Mouse (Mus musculus): ENCODE measurements around the gene Tmem198b. TPM values are rescaled to one million over a fixed set of nuclear protein-coding genes. Genes with fewer than 3 reads are reported as not detected.

The Tmem198b gene
- 10 to 100 TPM; 18.4 to 18.7 TPM for total RNA-seq (2023)

DNA sequence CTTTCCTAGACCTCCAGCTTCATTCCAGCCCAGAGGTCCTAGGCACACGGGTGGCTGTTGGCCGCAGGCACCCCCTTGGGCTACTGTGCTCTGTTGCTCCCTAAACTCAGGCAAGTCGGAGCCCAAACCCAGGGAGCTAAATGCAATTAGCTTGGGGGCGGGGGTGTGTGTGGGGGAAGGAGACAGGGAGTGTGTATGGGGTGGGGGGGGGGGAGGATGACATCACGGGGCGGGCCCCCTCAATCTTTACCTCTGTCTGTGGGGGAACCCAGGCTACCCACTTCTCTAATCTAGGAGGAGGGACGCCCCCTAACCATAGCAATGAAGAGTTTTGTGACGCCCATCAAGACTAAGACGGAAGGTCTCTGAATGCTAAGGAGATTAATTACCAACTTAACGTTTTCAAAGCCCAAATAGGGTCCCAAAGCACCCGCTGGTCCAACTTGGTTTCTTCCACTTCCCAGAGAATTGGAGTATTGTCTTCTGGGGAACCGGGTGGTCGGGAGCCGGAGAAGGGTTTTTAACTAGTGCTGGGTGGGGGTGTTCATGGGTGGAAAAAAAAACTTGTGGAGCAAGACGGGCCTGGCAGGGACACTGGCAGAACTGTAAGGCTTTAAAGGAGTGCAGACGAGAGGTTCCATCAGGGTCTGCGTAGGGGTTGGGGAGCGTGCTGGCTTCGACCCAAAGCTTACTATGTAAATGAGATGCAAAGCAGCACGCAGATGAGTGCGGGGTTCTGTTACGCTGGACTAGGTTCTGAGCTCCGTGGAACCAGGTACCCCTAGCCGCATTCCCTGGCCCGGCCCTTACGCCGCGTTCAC is at the start of gene Tmem198b:
Gene Tmem198b (minus strand): TSS at position 100 of the 821 bp plus-strand sequence.

DNA sequence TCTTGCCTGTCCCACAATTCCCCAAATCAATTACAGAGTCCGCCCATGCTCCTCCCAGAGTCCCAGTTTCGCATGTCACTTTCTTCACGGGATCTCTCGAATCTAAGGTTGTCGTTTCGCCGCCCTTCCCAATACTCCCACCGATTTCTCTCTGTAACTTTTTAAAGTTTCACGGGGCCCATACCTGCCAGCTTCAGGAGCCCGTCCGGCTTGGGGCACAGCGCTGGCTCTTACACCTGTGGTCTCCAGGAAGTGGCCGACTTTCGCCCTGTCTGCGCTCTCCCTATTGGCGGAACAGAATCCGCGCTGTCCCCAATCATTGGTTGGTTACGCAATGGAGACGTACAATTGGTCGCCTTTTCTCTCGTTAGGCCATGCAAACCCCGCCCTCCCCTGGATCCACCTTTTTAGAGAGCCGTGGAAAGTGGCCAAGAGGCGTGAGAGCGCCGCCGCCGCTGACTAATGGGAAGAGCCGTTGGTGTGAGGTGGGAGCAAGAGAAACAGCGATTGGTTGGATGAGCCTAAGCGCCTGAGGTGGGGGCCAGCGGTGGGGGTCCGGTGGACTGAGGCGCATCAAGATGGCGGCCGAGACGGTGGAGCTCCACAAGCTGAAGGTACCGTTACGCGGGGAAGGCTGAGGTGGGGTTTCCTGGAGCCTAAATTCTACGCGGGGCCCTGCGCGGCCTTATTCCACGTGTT is 17.3 kb upstream of the Tmem198b start, which contains the start of gene Ormdl2:
Gene Ormdl2 (minus strand): TSS at position 288 of the 699 bp plus-strand sequence.

DNA sequence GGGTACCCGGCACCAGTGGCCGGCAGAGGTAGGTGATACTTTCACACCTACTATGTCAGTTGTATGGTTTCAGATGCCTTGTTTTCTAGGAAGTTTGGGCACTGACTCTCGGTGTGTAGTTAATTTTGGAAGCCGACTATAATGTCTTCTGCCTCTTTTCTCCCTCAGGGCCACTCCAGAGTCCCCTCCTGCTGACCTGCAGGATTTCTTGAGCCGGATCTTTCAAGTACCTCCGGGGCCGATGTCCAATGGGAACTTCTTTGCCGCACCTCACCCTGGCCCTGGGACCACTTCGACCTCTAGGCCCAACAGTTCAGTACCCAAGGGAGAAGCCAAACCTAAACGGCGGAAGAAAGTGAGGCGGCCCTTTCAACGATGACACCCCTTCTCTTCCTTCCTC is 12.9 kb upstream of the Tmem198b start, which contains the start of gene Sarnp:
Gene Sarnp (plus strand): TSS at position 301 of the 400 bp plus-strand sequence.

DNA sequence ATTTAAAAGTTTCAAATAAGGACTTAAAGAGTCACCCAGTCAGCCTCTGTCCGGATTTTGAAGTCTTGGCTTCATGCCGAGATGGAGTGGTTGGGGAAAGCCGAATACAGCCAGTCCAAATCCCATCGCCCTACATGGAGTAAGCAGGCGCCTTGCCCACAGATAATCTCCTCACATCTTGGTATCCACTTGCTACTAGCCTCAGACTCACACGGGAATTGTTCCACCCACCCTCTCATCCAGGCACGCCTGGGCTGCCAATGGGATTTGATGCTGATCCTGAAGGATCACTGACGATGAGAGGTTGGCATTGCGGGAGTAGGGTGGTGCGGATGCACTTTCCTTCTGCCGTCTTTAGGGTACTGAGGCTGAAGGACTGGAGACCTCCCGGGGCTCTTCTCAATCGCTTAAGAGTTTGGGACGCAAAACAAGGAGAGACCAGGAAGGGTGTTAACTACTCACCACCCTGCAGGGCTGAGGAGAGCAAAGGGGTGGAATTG is 349 bp downstream of the Tmem198b start, which contains the start of gene Dnajc14:
Gene Dnajc14 (plus strand): TSS at position 292 of the 500 bp plus-strand sequence.

DNA sequence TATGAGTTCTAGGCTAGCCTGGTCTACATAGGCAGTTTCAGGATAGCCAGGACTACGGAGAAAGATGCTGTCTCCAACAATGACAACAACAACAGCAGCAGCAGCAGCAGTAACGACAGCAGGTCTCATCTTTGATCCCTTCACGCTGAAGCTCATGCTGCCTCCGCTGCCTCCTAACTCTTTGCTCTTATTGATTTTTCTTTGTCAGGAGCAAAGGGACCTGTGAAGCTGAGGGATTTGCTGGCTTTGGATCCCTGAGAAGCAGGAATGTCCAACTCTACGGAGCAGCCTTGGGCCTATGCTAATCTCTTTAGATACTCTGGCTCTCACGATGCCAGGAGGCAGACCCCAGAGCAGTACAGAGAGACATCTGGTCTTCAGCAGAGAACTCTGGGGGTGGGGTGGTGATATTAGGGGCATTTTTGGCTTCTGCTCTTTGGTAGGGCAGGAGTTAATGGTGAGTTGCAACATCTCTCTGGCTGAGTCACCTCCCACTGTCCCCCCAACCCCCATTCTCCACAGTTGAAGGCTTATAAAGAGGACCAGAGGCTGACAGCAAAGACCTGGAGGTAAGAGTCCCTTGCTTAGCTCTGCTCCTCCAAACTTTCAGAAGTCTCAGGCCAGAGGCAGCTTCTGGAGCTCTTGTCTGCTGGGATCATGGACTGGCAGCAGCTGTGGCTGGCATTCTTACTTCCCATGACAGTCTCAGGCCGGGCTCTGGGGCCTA is 13.6 kb downstream of the Tmem198b start, which contains the start of gene Mmp19:
Gene Mmp19 (plus strand): TSS at position 513 of the 727 bp plus-strand sequence.

Other genes starting within 250 kb of the Tmem198b start
- 10 to 100 TPM; 83.0 to 90.6 TPM for gene Pa2g4, start 238.4 kb downstream of the Tmem198b start, total RNA-seq (2023)
- 1 to 10 TPM; 1.2 to 1.3 TPM for gene Erbb3, start 214.7 kb downstream of the Tmem198b start, total RNA-seq (2023)
- 1,000 to 10,000 TPM; 1,119 to 1,137 TPM for gene Rps26, start 177.6 kb downstream of the Tmem198b start, total RNA-seq (2023)
- under 1 TPM in 1 of 2 experiments, not detected in 1; 0.32 TPM for gene Ikzf4, start 158.4 kb downstream of the Tmem198b start, total RNA-seq (2023)
- 10 to 100 TPM in 1 of 2 experiments, 1 to 10 TPM in 1; 8.6 to 10.1 TPM for gene Suox, start 130.3 kb downstream of the Tmem198b start, total RNA-seq (2023)
- gene Rab5b, start 108.1 kb downstream of the Tmem198b start, total RNA-seq (2023) = 10 to 100 TPM; 71.4 to 72.8 TPM
- gene Pmel, start 100.2 kb downstream of the Tmem198b start, total RNA-seq (2023) = 1 to 10 TPM in 1 of 2 experiments, under 1 TPM in 1; 0.87 to 1.2 TPM
- gene Cdk2, start 99.3 kb downstream of the Tmem198b start, total RNA-seq (2023) = 10 to 100 TPM; 56.7 to 61.7 TPM
- gene Dgka, start 59.5 kb downstream of the Tmem198b start, total RNA-seq (2023) = 100 to 1,000 TPM; 188 to 201 TPM
- 10 to 100 TPM; 46.2 to 59.0 TPM for gene Pym1, start 56.5 kb downstream of the Tmem198b start, total RNA-seq (2023)
- gene Mmp19, start 13.5 kb downstream of the Tmem198b start, total RNA-seq (2023) = not detected
- 10 to 100 TPM; 70.8 to 83.4 TPM for gene Dnajc14, start 308 bp downstream of the Tmem198b start, total RNA-seq (2023)
- 10 to 100 TPM; 55.1 to 57.0 TPM for gene Sarnp, start 13.0 kb upstream of the Tmem198b start, total RNA-seq (2023)
- 10 to 100 TPM; 21.2 to 25.7 TPM for gene Ormdl2, start 17.3 kb upstream of the Tmem198b start, total RNA-seq (2023)
- gene Gdf11, start 87.3 kb upstream of the Tmem198b start, total RNA-seq (2023) = 10 to 100 TPM; 53.2 to 61.2 TPM
- gene Cd63, start 96.6 kb upstream of the Tmem198b start, total RNA-seq (2023) = 1 to 10 TPM; 1.2 to 1.7 TPM
- 1 to 10 TPM; 6.5 to 8.2 TPM for gene Rdh5, start 118.5 kb upstream of the Tmem198b start, total RNA-seq (2023)
- 10 to 100 TPM; 67.9 to 70.9 TPM for gene Bloc1s1, start 119.7 kb upstream of the Tmem198b start, total RNA-seq (2023)
- gene Itga7, start 129.4 kb upstream of the Tmem198b start, total RNA-seq (2023) = under 1 TPM in 1 of 2 experiments, not detected in 1; 0.26 TPM
- not detected for gene Mettl7b, start 156.6 kb upstream of the Tmem198b start, total RNA-seq (2023)
- not detected for gene Olfr9, start 185.1 kb upstream of the Tmem198b start, total RNA-seq (2023)
- gene Olfr763, start 206.4 kb upstream of the Tmem198b start, total RNA-seq (2023) = not detected
- not detected for gene Olfr764-ps1, start 235.5 kb upstream of the Tmem198b start, total RNA-seq (2023)
- not detected for gene Olfr765, start 245.6 kb upstream of the Tmem198b start, total RNA-seq (2023)